Mouse (Mus musculus): ENCODE data around the gene Cdca7l. TPM values are rescaled to one million over a fixed set of nuclear protein-coding genes. Genes with fewer than 3 reads are reported as not detected.
A peak's percentile ranks its signal among the peaks of the same experiment; 100 is the strongest.

The Cdca7l gene
- total and polyA plus RNA-seq, 2 experiments from 2014 or later = 4.2 to 4.7 TPM

DNA sequence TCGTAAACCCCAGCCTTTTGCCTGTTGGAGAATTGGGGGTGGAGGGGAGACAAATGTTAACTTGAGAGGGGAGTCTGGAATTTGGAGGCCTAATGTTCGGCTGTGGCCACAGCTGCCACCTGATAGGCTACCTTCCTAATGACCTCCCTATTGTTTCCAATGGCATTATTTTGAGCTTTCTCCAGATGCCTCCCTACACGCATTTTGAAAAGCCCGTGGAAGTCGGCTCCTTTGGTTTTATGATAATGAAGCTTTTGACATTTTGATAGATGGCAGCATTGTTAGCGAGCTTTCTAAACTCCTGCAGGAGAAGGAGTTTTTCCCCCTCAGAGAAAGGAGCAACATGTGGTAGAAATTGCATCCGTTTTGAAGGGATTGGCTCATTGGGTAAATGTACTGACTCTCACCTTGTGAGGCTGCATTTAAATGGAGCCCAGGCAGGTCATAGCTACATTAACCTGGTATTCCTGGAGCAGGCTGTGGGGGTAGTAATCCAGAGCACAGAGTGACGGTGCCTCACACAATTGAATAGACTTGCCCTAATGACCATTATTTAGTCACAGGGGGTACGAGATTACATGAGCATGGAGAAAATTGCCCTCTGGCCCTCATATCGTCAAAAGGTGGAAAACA lies 110.6 kb downstream of the Cdca7l start:
- no peaks in the 10 kb centered on the region for H3K9me3 ChIP-seq (ENCODE audit: low read length)
- H3K27ac ChIP-seq (ENCODE audit: low read depth, low read length) = no peak overlapping the region
- DNase-seq (no peak), ATAC-seq (peak; percentile 62; the same call in 1 of the 2 replicates)
- TF ChIP-seq CTCF (IDR thresholded peaks at IDR 0.05; ENCODE audit: low read depth) = no peak
- no peak overlapping the region for H3K4me2 ChIP-seq (ENCODE audit: low read depth)
- no peaks in the 10 kb centered on the region for H3K4me1 ChIP-seq (ENCODE audit: insufficient read depth)
- 18% methylated on average over 10 of the region's 10 CpGs for WGBS
- no peaks in the 10 kb centered on the region; the same call in 1 of the 2 replicates for H3K27me3 ChIP-seq (ENCODE audit: insufficient read depth, low read length)
- H3K9ac ChIP-seq = no peak overlapping the region
- no peak overlapping the region for H3K4me3 ChIP-seq (ENCODE audit: low read depth, low read length)
- H3K36me3 ChIP-seq (ENCODE audit: insufficient read depth) = no peaks in the 10 kb centered on the region

DNA sequence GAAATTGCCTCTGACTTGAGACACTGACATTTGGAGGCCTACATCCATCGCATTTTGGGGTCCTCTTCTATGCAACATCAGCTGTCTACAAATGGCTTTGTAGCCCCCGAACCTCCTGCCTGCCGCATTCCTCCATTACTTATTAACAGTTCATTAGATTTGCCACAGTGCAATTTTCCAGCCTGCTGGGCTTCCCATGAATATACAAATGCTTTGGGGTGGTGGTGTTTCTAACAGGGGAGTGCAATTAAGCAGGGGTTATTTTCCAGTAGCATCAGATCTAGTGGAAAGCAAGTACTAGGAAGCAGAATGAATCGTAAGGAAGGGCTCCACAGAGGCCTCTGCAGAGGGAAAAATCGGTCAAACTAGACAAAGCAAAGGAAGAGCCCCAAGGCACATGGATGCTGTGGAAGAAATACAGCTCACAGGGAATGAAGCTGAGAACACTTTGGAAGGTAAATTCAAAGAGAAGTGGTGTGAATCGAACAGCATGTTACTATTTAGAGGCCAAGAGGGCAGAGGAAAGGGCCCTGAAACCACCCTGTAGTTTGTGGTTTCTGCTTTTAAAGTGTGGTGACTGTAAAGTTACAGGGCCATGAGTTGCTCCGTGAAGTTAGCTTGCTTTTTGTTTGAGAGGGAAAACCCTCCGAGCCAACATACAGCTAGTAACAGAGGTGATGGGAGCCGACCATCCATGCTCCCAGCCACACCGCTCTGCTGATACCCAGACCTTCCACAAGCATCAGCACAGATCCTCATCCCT lies 111.9 kb downstream of the Cdca7l start:
- H3K27ac ChIP-seq (ENCODE audit: low read depth, low read length) = no peak overlapping the region
- WGBS = 32% methylated on average over 10 of the region's 10 CpGs
- no peak for TF ChIP-seq CTCF (IDR thresholded peaks at IDR 0.05; ENCODE audit: low read depth)
- no peaks in the 10 kb centered on the region for H3K36me3 ChIP-seq (ENCODE audit: insufficient read depth)
- DNase-seq (no peak), ATAC-seq (no peak)
- H3K4me2 ChIP-seq (ENCODE audit: low read depth) = no peak overlapping the region
- H3K9me3 ChIP-seq (ENCODE audit: low read length) = no peaks in the 10 kb centered on the region
- H3K27me3 ChIP-seq (ENCODE audit: insufficient read depth, low read length) = no peaks in the 10 kb centered on the region; the same call in 1 of the 2 replicates
- no peaks in the 10 kb centered on the region for H3K4me1 ChIP-seq (ENCODE audit: insufficient read depth)
- H3K4me3 ChIP-seq (ENCODE audit: low read depth, low read length) = no peak overlapping the region
- no peak overlapping the region for H3K9ac ChIP-seq

Measured in forebrain, postnatal 0 days (tissue).